Mouse (Mus musculus): ENCODE data around the gene Mpdz.

DNA sequence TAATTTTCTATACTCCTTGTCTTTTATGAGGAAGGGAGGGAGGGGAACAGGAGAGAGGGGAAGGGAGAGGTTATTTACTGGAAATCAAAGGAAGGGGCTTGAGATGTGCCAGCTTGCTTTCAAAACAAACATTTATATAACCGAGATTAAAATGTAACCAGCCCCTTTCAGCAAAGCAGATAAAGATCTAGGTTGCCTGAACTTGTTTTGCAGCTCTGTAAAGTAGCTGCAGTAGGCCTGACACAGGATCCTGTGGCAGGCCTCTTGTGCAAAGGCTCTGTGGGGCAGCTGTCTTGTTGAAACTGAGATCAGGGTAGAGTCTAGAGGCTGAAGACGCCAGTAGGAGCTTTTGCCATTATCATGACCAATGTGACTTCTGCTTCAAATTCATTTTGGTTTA lies 193.4 kb downstream of the Mpdz start:
- TF ChIP-seq POLR2A (IDR thresholded peaks at IDR 0.05; ENCODE audit: extremely low read depth, insufficient read depth, low read length) (no peak), CTCF (IDR thresholded peaks at IDR 0.05; ENCODE audit: low read depth, low read length) (no peak)
